Mouse (Mus musculus) heart, adult 8-10 months (tissue): Measurements from ENCODE around the gene Bms1. TPM values are rescaled to one million over a fixed set of nuclear protein-coding genes. Genes with fewer than 3 reads are reported as not detected.
A peak's percentile ranks its signal among the peaks of the same experiment; 100 is the strongest.

Source experiments
- DNase-seq: peaks from one replicate; pipeline ENCODE4 v3.0.0; 2022; ENCODE audit warnings: low spot score
- total RNA-seq, 4 experiments: library from RNA; stranded (reverse); gene quantifications; 2 replicates each; pipeline ENCODE4 v1.2.4; 2022

The Bms1 gene
- 10 to 100 TPM; 19.4 to 20.7 (median 19.8) TPM for total RNA-seq

DNA sequence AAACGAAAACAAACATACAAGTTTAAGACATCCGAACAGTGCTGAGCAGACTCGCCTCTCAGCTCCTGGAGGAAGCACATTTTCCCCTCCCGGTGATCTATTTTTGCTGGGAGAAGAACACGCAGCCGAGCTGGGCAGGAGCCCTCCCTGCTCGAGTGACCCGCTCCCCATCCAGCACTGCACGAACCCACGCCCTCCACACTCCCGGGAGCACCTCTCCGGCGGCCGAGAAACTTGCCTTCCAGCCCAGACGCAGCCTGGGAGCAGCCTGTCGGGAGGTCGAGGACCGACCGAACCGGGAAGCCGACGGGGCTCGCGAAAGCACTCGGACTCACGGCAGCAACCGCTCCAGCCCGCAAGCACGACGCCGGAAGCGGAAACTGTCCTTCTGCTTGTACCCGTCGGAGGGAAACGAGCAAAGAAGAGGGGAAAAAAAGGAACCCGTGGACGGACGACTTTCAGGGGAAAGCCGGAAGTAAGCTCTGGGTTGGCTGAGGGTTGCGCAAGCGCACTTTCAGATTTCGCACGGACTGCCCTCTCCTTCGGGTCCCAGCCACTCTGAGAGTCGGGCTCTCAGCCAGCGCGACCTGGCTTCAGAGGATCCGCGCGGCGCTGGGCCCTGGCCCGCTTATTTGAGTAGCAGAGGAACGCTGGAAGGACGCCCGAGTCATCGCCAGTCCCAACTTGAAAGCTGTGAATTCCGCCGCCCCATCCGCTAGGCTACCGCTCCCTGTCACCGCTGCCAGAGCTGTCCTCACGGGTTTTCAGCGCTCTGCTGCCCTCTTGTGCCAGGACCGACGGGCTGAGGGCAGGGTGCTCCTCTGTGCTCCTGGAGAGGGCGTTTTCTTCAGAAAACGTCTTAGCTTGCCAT lies at the start of gene Bms1:
Bms1 (minus strand) TSS at position 425 of the 871 bp plus-strand sequence.
- peak; percentile 96 for DNase-seq

- no peak for DNase-seq
Measured at GRCm38 (mm10) chr6:118462069-118462705, 42.9 kb upstream of the Bms1 start.

- no peak for DNase-seq
Measured at GRCm38 (mm10) chr6:118457726-118458125, 38.5 kb upstream of the Bms1 start.

GRCm38 (mm10) chr6:118455042-118455631 lies 35.9 kb upstream of the Bms1 start, which contains the start of gene Zfp248:
Gene Zfp248, minus strand, starts transcription at chr6:118455528.
- DNase-seq: peak; percentile 84

DNA sequence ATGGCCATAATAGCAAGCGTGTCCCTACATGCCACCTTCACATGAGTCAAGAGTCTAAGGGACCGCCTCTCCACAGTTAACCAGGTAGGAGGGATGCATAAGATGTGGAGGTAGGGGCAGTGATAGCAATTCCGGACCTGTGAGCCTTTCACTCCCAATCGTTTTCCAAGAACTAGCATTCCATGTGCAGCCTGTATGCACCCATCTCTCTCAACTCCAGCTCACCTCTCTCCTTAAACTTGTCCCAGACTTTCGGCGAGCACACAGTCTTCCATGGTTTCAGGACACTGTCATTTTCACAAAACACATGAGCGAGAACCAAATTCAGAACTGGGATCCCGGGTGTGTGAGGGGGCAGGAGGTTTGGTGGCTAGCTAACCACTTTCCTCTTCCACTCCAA lies 35.2 kb upstream of the Bms1 start:
- no peak for DNase-seq

GRCm38 (mm10) chr6:118431502-118431901 lies 12.2 kb upstream of the Bms1 start:
- no peak for DNase-seq

- DNase-seq: no peak
Measured at GRCm38 (mm10) chr6:118426666-118427065, 7.4 kb upstream of the Bms1 start.

GRCm38 (mm10) chr6:118410428-118410827 lies 8.8 kb downstream of the Bms1 start:
- no peak for DNase-seq

- no peak for DNase-seq
Measured at GRCm38 (mm10) chr6:118408510-118408909, 10.8 kb downstream of the Bms1 start.

DNA sequence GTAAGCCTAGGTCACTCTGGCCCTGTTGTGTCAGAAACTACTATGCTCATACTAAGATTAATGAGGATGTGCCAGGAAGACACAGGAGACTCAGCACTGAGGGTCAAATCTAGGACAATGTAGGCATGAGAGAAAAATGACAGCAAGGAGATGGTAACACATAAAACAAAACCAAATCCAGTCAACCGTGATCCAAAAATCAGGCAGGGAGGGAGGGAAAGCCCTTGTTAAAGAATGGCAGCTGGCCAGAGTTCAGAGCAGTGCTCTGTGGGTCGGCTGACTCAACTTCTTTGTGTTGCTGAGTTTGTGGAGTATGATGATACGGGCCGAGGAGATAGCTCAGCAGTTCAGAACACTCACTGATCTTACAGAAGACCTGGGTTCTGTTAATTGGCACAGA lies 12.9 kb downstream of the Bms1 start:
- DNase-seq: no peak

- no peak for DNase-seq
Measured at GRCm38 (mm10) chr6:118390746-118391145, 28.5 kb downstream of the Bms1 start.

DNA sequence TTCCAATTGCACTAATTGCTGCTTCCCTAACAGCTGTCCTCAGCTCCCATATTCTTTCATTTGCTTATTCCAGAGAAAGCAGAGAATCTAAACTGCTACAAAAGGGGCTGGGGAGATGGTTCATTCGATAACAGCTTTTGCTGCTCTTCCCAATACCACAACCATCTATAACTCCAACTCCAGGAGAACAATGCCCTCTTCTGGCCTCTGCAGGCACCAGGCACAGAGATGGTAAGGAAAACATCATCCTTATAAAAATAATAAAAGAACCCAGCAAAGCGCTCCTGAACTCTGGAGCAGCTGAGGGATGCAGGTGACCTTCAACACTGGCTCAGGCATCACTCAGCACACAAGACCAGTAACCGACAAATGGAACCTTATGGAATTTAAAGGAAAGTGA lies 33.3 kb downstream of the Bms1 start:
- no peak for DNase-seq

GRCm38 (mm10) chr6:118381234-118381633 lies 38.0 kb downstream of the Bms1 start:
- no peak for DNase-seq

DNA sequence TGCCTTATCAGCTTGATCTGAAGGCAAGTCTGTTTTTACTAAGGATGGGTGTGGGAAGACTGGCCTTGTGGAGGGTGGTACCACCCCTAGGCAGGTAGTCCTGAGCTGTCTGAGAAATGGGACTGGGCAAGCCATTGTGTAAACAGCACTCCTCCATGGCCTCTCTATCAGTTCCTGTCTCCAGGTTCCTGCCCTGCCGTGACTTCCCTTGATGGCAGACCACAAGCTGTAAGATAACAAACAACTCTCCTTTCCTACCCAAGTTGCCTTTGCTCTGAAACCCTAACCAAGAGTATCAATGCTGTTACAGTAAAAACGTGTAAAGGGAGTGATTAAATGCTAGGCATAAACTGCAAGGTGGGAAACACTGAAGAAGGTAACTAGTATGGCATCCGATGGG lies 38.6 kb downstream of the Bms1 start:
- DNase-seq: no peak

DNA sequence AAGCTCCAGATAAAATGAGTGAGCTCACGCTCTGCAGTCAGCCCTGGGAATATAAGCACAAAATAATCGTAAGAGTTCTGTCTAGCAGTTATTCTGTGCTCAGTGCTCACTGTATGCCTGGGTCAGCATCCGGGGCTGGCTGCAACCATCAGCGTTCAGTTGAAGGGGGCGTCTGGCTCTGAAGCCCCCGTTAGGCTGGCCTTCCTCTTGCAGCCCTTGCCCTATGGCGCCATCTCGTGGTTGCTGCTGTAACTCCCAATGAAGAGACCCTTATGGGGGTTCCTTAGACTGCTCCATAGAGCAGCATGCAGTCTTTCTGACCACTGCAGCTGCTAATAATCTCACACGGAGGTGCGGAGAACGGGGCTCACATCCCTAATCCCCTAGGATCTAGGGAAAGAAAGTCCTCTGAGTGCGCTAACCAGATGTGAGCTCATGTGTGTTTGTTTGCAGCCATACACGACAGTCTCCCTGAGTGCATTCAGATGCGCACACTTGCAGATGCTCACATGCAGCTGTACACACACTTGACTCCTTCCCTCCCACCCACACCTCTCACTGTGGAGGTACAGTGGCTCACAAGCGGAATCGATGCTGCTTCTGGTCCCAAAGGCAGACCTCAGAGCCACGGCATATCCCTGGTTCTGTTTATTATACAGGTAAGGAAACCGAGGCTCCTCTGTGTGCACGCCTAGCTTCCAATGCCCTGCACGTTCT lies 39.7 kb downstream of the Bms1 start:
- peak; percentile 40 for DNase-seq

DNA sequence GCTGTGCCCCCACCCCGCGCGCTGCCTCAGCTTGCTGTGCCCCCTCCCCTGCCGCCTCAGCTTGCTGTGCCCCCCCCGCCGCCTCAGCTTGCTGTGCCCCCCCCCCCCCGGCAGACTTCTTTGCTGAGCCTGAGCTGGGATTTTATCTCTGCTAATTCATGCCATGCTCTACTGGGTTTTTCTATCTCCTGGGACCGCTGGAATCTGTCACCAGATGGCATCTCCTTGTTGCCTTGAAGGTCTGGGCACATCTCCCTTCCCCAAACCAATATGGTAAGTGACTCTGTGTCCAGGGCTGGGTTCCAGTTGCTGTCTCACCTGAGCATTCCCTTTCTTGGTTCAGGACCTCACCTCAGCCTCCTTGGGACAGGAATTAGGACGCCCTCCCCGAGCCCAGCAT lies 41.7 kb downstream of the Bms1 start:
- no peak for DNase-seq

GRCm38 (mm10) chr6:118376023-118376422 lies 43.3 kb downstream of the Bms1 start:
- peak; percentile 16 for DNase-seq

DNA sequence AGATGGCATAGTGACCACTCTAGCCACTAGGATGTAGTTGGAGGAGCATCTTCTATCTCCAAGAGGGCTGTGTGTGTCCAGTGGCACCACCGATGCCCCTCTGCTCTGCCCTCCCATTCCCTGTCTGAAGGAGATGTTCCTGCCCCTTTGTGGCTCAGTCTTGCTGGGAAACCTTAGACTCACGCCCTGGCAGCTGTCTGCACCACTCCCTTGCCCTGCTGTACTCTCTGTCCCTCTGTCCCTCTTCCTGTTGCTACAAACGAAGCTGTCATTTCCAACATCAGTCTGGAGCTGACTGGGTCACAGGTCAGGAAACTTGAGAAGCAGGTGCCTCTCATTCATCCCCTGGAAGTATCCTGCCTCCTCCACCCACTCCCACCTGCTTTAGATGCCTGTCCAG lies 43.8 kb downstream of the Bms1 start:
- DNase-seq: no peak

- no peak for DNase-seq
Measured at GRCm38 (mm10) chr6:118375026-118375425, 44.2 kb downstream of the Bms1 start.

DNA sequence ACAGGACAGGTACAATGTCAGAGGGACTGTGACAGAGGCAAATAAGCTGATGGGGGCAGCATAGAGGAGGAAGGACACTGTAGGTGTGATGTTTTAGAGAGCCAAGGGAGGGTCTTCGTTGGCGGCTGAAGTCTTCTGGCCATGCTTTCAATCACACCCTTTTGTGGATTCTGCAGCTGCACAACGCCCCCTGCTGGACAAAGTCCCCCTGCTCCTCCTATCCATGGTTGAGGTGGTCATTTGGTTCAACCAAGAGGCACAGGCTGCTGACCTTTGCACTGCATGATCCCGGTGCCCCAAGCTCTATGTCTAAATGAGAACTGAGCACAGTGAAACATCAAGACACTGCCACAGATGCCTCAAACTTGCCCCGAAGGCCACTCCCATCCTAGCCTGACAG lies 46.0 kb downstream of the Bms1 start:
- DNase-seq: peak; percentile 31

DNA sequence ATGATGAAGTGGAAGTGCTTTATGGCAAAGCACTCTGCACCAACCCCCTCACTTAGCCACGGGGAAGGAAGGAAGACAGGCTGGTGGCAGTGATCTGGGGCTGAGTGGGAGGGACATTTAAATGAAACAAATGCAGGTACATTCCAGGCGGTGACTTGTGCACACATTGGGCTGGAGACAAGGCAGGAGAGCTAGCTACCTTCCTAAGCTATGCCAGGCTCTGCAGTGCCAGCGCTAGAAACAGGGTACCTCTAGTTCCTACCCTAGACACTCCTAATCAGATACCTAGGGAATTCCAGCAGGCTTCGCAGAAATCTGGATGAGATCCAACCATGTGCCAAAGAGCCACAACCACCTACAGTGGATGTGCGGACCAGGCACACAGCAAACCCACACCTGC lies 46.5 kb downstream of the Bms1 start:
- DNase-seq: no peak

DNA sequence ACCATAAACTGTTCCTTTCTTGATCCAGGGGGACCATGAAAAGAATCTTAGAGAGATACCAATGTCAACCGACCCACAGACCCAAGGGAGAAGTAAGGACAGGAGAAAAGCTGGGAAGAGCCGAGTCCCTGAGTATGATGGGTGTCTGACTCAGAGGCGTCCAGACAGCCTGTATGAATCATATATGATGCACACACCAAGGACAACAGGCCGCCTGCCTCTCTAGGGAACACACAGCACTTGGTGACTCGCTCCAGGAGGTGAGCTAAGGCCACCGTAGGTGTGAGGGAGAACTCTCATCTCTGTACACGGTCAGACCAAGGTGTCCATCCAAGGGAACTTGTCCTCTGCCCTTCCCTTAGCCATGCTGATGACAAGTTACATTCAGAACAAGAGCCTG lies 51.8 kb downstream of the Bms1 start:
- no peak for DNase-seq
